Mouse (Mus musculus): ENCODE measurements around the gene Mrps25. TPM values are rescaled to one million over a fixed set of nuclear protein-coding genes. Genes with fewer than 3 reads are reported as not detected.

The Mrps25 gene
- polyA plus RNA-seq, 1 experiment from 2014 or later, result 65.8 TPM

DNA sequence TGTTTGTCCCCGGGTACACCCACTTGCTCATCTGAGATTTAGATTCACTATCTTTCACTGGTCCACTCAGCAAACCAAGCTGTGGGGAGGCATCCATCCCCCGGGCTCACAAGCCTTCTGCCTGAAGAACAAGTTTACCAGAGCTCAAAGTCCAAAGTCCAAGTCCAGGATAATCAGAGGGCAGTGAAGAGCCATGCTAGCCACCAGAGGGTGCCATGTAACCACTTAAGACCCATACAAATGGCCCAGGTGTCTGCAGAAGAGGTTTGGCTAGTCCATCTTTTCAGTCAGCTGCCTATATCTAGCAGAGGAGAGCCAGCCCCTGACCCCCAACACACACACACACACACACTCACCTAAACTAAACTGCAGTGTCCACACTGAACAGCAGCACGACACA, 35.6 kb upstream of the Mrps25 start:
- H3K9me3 ChIP-seq (ENCODE audit: control insufficient read depth, low read length), result no peaks in the 10 kb centered on the region
- H3K36me3 ChIP-seq (ENCODE audit: control insufficient read depth, insufficient read depth, low read length), result no peaks in the 10 kb centered on the region
- peaks cover 0 to 4% of the 10 kb centered on the region in 2 experiments; a peak in 2 of 4 replicates for H3K4me1 ChIP-seq (ENCODE audit: control insufficient read depth in 2 of 2, insufficient read depth in 2 of 2, low read length in 2 of 2)
- H3K9ac ChIP-seq (ENCODE audit: low read length), result no peak overlapping the region
- H3K27ac ChIP-seq (replicated peaks in 1 of 2; ENCODE audit: control insufficient read depth in 1 of 2, insufficient read depth in 1 of 2, low read depth in 2 of 2, low read length in 2 of 2), result no peak overlapping the region
- 51% methylated on average over 3 of the region's 3 CpGs for WGBS
- ATAC-seq (ENCODE audit: insufficient number of reproducible peaks, insufficient read depth, low FRiP score, low read depth), result no peak
- H3K27me3 ChIP-seq (ENCODE audit: control insufficient read depth, insufficient read depth, low read length), result no peaks in the 10 kb centered on the region
- no peak overlapping the region for H3K4me3 ChIP-seq (ENCODE audit: control insufficient read depth in 1 of 2, insufficient read depth in 1 of 2, low read depth in 1 of 2, low read length in 2 of 2)
- H3K4me2 ChIP-seq (ENCODE audit: low read length), result no peak overlapping the region

DNA sequence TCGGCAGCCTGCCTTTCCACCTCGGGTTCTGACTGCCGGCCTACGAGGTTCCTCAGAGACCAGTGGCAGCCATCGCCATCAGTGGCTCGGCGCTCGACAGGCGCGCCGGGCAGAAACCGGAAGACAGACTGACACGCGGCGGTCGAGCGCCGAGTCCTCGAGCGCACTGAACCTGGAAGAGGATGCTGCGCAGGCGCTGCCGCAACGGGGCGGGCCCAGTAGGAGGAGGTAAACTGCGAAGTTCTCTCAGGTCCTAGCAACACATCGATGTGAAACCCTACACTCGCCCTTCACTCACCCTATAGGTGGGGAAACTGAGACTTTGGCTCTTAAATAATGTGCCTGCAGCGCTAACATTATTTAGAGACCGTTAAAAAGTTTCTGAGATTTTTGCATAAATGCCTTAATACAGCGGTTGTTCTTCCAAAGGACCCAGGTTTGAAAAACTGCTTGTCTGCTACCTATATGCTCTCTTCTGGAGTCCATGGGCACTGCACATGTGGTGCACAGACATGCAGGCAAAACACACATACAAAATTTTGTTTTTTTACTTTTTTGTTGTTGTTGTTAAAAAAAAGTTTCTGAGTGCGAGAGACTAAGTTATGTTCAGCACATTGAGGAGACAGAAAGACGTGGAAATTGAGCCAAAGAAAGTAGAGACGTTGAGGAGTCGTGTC, 31.1 kb upstream of the Mrps25 start, which contains the start of gene Rbsn:
Rbsn (minus strand) TSS at position 153 of the 677 bp plus-strand sequence.
- Histone ChIP-seq H3K9ac (ENCODE audit: low read length) (peak within 1 kb of the TSS; percentile 97), H3K36me3 (ENCODE audit: control insufficient read depth, insufficient read depth, low read length) (peaks cover 15% of the 10 kb centered on the region), H3K4me3 (ENCODE audit: control insufficient read depth in 1 of 2, insufficient read depth in 1 of 2, low read depth in 1 of 2, low read length in 2 of 2) (peak within 1 kb of the TSS; percentile 87 to 89), H3K9me3 (ENCODE audit: control insufficient read depth, low read length) (no peaks in the 10 kb centered on the region), H3K27ac (replicated peaks in 1 of 2; ENCODE audit: control insufficient read depth in 1 of 2, insufficient read depth in 1 of 2, low read depth in 2 of 2, low read length in 2 of 2) (peak within 1 kb of the TSS; percentile 30 to 69), H3K4me2 (ENCODE audit: low read length) (peak within 1 kb of the TSS; percentile 94), H3K27me3 (ENCODE audit: control insufficient read depth, insufficient read depth, low read length) (no peaks in the 10 kb centered on the region), H3K4me1 (ENCODE audit: control insufficient read depth in 2 of 2, insufficient read depth in 2 of 2, low read length in 2 of 2) (peaks cover 5 to 13% of the 10 kb centered on the region in 2 experiments)
- 9% methylated on average over 35 of the region's 35 CpGs for WGBS
- ATAC-seq (ENCODE audit: insufficient number of reproducible peaks, insufficient read depth, low FRiP score, low read depth), result peak; percentile 90

DNA sequence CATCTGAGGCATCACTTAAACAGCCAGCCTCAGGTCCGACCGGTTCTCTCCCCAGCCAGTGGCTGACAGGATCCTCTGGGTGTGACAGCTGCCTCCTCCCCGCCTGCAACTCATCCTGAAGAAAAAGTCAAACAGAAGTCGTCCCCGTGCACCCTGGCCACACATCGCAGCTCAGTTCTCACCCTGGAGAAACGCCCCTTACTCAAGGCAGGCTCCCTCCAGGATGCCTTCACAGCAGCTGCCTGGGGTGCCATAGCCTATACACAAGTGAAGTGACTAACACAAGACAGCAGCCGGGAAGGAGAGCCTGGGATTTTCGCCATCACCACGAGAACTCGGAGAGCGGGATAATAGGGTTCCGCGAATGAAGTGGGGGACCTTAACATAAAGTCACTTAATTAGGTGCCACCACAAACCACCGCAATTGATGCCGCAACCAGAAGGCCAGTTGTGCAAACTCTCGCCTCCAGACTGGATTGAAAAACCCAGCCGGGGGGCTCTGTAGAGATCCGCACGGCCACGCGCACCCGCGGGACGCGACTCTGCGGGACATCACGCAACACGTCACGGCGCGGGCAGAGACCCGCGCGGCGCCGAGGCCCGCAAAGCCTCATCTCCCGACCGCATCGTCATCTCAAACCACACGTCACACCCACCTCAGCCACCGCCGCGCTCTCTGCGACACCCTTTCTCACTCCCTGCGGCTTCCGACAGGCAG, 30.4 kb upstream of the Mrps25 start:
- Histone ChIP-seq H3K27me3 (ENCODE audit: control insufficient read depth, insufficient read depth, low read length) (no peaks in the 10 kb centered on the region), H3K27ac (replicated peaks in 1 of 2; ENCODE audit: control insufficient read depth in 1 of 2, insufficient read depth in 1 of 2, low read depth in 2 of 2, low read length in 2 of 2) (peak overlapping the region; percentile 30 to 69), H3K4me3 (ENCODE audit: control insufficient read depth in 1 of 2, insufficient read depth in 1 of 2, low read depth in 1 of 2, low read length in 2 of 2) (peak overlapping the region; percentile 87 to 89), H3K9ac (ENCODE audit: low read length) (peak overlapping the region; percentile 97), H3K4me2 (ENCODE audit: low read length) (peak overlapping the region; percentile 94), H3K9me3 (ENCODE audit: control insufficient read depth, low read length) (no peaks in the 10 kb centered on the region), H3K36me3 (ENCODE audit: control insufficient read depth, insufficient read depth, low read length) (peaks cover 22% of the 10 kb centered on the region), H3K4me1 (ENCODE audit: control insufficient read depth in 2 of 2, insufficient read depth in 2 of 2, low read length in 2 of 2) (peaks cover 5 to 13% of the 10 kb centered on the region in 2 experiments)
- WGBS, result under 1% methylated on average over 40 of the region's 48 CpGs
- ATAC-seq (ENCODE audit: insufficient number of reproducible peaks, insufficient read depth, low FRiP score, low read depth), result peak; percentile 48; the same call in 1 of the 2 replicates

DNA sequence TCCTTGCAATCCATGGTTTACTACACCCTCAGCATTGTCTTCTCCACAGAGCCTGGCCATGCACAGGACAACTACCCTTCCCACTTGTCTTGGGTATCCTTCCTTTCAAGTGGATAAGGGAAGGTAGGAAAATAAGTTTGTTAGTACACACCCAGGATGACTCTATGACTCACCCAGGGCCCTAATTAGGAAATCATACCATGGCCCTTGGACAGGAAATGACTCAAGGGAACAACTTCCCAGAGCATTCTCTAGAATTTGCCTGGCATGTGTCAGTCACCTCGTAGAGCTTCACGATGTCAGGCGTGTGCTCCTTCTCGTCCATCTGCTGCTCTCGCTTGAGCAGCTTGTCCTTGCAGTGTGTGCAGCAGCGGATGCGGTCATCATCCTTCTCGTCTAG, 15.6 kb upstream of the Mrps25 start:
- Histone ChIP-seq H3K36me3 (ENCODE audit: control insufficient read depth, insufficient read depth, low read length) (peaks cover 82% of the 10 kb centered on the region), H3K4me2 (ENCODE audit: low read length) (no peak overlapping the region), H3K4me3 (ENCODE audit: control insufficient read depth in 1 of 2, insufficient read depth in 1 of 2, low read depth in 1 of 2, low read length in 2 of 2) (no peak overlapping the region), H3K9ac (ENCODE audit: low read length) (no peak overlapping the region), H3K9me3 (ENCODE audit: control insufficient read depth, low read length) (no peaks in the 10 kb centered on the region), H3K4me1 (ENCODE audit: control insufficient read depth in 2 of 2, insufficient read depth in 2 of 2, low read length in 2 of 2) (no peaks in the 10 kb centered on the region), H3K27me3 (ENCODE audit: control insufficient read depth, insufficient read depth, low read length) (no peaks in the 10 kb centered on the region), H3K27ac (replicated peaks in 1 of 2; ENCODE audit: control insufficient read depth in 1 of 2, insufficient read depth in 1 of 2, low read depth in 2 of 2, low read length in 2 of 2) (no peak overlapping the region)
- ATAC-seq (ENCODE audit: insufficient number of reproducible peaks, insufficient read depth, low FRiP score, low read depth), result no peak
- 72% methylated on average over 8 of the region's 8 CpGs for WGBS

DNA sequence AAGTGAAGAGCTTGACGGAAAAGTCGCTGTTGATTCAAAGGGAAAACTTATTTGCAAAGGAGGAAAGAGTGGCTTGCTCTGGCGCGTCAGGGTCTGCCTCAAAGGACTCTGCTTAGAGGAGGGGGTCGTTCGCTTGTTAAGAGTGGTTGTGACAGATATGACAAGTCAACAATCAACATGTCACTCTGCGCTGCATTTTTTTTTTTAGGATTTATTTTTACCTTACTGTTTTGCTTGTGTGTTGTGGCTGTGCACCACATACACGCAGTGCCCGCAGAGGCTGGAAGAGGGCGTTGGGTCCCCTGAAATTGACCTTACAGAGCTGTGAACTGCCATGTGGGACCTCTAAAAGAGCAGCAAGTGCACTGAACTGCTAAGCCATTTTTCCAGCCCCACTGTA, 345 bp upstream of the Mrps25 start:
- Histone ChIP-seq H3K27ac (replicated peaks in 1 of 2; ENCODE audit: control insufficient read depth in 1 of 2, insufficient read depth in 1 of 2, low read depth in 2 of 2, low read length in 2 of 2) (peak overlapping the region in 1 of 2 experiments; percentile 72; a peak in 1 of 4 replicates), H3K27me3 (ENCODE audit: control insufficient read depth, insufficient read depth, low read length) (no peaks in the 10 kb centered on the region), H3K4me2 (ENCODE audit: low read length) (peak overlapping the region; percentile 86), H3K9ac (ENCODE audit: low read length) (peak overlapping the region; percentile 92), H3K36me3 (ENCODE audit: control insufficient read depth, insufficient read depth, low read length) (peaks cover 40% of the 10 kb centered on the region), H3K4me1 (ENCODE audit: control insufficient read depth in 2 of 2, insufficient read depth in 2 of 2, low read length in 2 of 2) (peaks cover 3 to 7% of the 10 kb centered on the region in 2 experiments), H3K4me3 (ENCODE audit: control insufficient read depth in 1 of 2, insufficient read depth in 1 of 2, low read depth in 1 of 2, low read length in 2 of 2) (peak overlapping the region; percentile 73 to 90), H3K9me3 (ENCODE audit: control insufficient read depth, low read length) (peaks cover 4% of the 10 kb centered on the region)
- ATAC-seq (ENCODE audit: insufficient number of reproducible peaks, insufficient read depth, low FRiP score, low read depth), result no peak
- 6% methylated on average over 10 of the region's 10 CpGs for WGBS

- WGBS, result 96% methylated on average over 1 of the region's 1 CpGs
- peaks cover 74% of the 10 kb centered on the region for H3K36me3 ChIP-seq (ENCODE audit: control insufficient read depth, insufficient read depth, low read length)
- no peaks in the 10 kb centered on the region for H3K27me3 ChIP-seq (ENCODE audit: control insufficient read depth, insufficient read depth, low read length)
- H3K9ac ChIP-seq (ENCODE audit: low read length), result no peak overlapping the region
- no peak overlapping the region for H3K4me3 ChIP-seq (ENCODE audit: control insufficient read depth in 1 of 2, insufficient read depth in 1 of 2, low read depth in 1 of 2, low read length in 2 of 2)
- H3K4me1 ChIP-seq (ENCODE audit: control insufficient read depth in 2 of 2, insufficient read depth in 2 of 2, low read length in 2 of 2), result no peaks in the 10 kb centered on the region
- peaks cover 4% of the 10 kb centered on the region for H3K9me3 ChIP-seq (ENCODE audit: control insufficient read depth, low read length)
- no peak overlapping the region for H3K27ac ChIP-seq (replicated peaks in 1 of 2; ENCODE audit: control insufficient read depth in 1 of 2, insufficient read depth in 1 of 2, low read depth in 2 of 2, low read length in 2 of 2)
- no peak for ATAC-seq (ENCODE audit: insufficient number of reproducible peaks, insufficient read depth, low FRiP score, low read depth)
- H3K4me2 ChIP-seq (ENCODE audit: low read length), result no peak overlapping the region
Measured at GRCm38 (mm10) chr6:92176450-92176849, 7.4 kb downstream of the Mrps25 start.

DNA sequence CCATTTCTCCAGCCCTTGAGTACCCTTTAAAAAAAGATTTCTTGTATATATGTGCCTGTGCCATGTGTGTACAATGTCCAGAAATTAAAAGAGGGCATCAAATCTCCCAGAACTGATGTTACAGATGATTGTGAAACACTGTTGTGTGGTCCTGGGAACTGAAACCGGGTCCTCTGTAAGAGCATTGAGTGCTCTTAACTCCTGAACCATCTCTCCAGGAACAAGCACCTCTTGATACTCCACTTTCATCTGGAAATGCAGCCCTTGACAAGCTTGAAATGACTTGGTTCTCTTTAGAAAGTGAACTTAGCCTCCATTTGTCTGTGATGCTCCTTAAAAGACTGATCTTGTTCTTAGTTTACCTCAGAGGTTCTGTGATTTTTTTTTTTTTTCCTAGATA, 21.1 kb downstream of the Mrps25 start:
- no peaks in the 10 kb centered on the region for H3K4me1 ChIP-seq (ENCODE audit: control insufficient read depth in 2 of 2, insufficient read depth in 2 of 2, low read length in 2 of 2)
- H3K36me3 ChIP-seq (ENCODE audit: control insufficient read depth, insufficient read depth, low read length), result peaks cover 99% of the 10 kb centered on the region
- 83% methylated on average over 1 of the region's 1 CpGs for whole genome bisulfite sequencing
- no peak overlapping the region for H3K27ac ChIP-seq (replicated peaks in 1 of 2; ENCODE audit: control insufficient read depth in 1 of 2, insufficient read depth in 1 of 2, low read depth in 2 of 2, low read length in 2 of 2)
- H3K9me3 ChIP-seq (ENCODE audit: control insufficient read depth, low read length), result no peaks in the 10 kb centered on the region
- no peaks in the 10 kb centered on the region for H3K27me3 ChIP-seq (ENCODE audit: control insufficient read depth, insufficient read depth, low read length)
- no peak for ATAC-seq (ENCODE audit: insufficient number of reproducible peaks, insufficient read depth, low FRiP score, low read depth)
- H3K9ac ChIP-seq (ENCODE audit: low read length), result no peak overlapping the region
- no peak overlapping the region for H3K4me2 ChIP-seq (ENCODE audit: low read length)
- no peak overlapping the region for H3K4me3 ChIP-seq (ENCODE audit: control insufficient read depth in 1 of 2, insufficient read depth in 1 of 2, low read depth in 1 of 2, low read length in 2 of 2)
